Mouse (Mus musculus) C2C12 (cell line): Measurements from ENCODE around the gene Pex6. TPM values are rescaled to one million over a fixed set of nuclear protein-coding genes. Genes with fewer than 3 reads are reported as not detected.
A peak's percentile ranks its signal among the peaks of the same experiment; 100 is the strongest.

ENCODE experiments used
- H3K27me3 ChIP-seq: one replicate; pipeline ENCODE4 v1.6.1; 2011; ENCODE audit not compliant: control insufficient read depth, insufficient read depth, insufficient read length
- H3K36me3 ChIP-seq: one replicate; pipeline ENCODE4 v1.6.1; 2011; ENCODE audit not compliant: control insufficient read depth, insufficient read depth
- H3K4me3 ChIP-seq: one replicate; pipeline ENCODE4 v1.5.1; 2011; ENCODE audit warnings: mild to moderate bottlenecking, control low read depth; ENCODE audit not compliant: poor library complexity, insufficient read depth, severe bottlenecking
- H3K79me2 ChIP-seq: one replicate; pipeline ENCODE4 v1.6.1; 2011; ENCODE audit not compliant: control insufficient read depth, insufficient read depth
- H3K79me3 ChIP-seq: one replicate; pipeline ENCODE4 v1.6.1; 2011; ENCODE audit warnings: low read depth, control low read depth
- H3ac ChIP-seq: one replicate; pipeline ENCODE3; 2011; ENCODE audit warnings: low read depth; ENCODE audit not compliant: control insufficient read depth, insufficient read length
- CEBPB ChIP-seq: IDR thresholded peaks from one replicate; pipeline ENCODE4 v1.6.1; 2011; ENCODE audit warnings: low read depth, mild to moderate bottlenecking, control low read depth, moderate library complexity
- CTCF ChIP-seq: IDR thresholded peaks from one replicate; pipeline ENCODE4 v1.5.1; 2011; ENCODE audit not compliant: control insufficient read depth, insufficient read depth, insufficient read length
- FOSL1 ChIP-seq: IDR thresholded peaks from one replicate; pipeline ENCODE4 v1.8.0; 2011; ENCODE audit warnings: mild to moderate bottlenecking, low read length; ENCODE audit not compliant: poor library complexity, insufficient read depth, severe bottlenecking
- MAX ChIP-seq: IDR thresholded peaks from one replicate; pipeline ENCODE4 v1.6.1; 2011; ENCODE audit warnings: mild to moderate bottlenecking, control low read depth
- MYOD1 ChIP-seq: IDR thresholded peaks from one replicate; pipeline ENCODE4 v1.6.1; 2011; ENCODE audit warnings: low read depth; ENCODE audit not compliant: control insufficient read depth, insufficient read length
- MYOG ChIP-seq: IDR thresholded peaks from one replicate; pipeline ENCODE4 v1.6.1; 2011; ENCODE audit not compliant: control insufficient read depth, insufficient read length; ENCODE audit errors: extremely low read depth
- USF1 ChIP-seq: IDR thresholded peaks from one replicate; pipeline ENCODE4 v1.6.1; 2011; ENCODE audit warnings: low read depth, mild to moderate bottlenecking, control low read depth, moderate library complexity
- polyA plus RNA-seq: library from polyadenylated mRNA; unstranded; fragments of >200 nt; fragmentation: generic; extraction: Trizol; gene quantifications from one replicate; pipeline ENCODE4 v1.2.1, GENCODE M21; 2012; ENCODE audit warnings: missing spikeins

Pex6 gene
- polyA plus RNA-seq, 1 experiment, result 24.7 TPM

DNA sequence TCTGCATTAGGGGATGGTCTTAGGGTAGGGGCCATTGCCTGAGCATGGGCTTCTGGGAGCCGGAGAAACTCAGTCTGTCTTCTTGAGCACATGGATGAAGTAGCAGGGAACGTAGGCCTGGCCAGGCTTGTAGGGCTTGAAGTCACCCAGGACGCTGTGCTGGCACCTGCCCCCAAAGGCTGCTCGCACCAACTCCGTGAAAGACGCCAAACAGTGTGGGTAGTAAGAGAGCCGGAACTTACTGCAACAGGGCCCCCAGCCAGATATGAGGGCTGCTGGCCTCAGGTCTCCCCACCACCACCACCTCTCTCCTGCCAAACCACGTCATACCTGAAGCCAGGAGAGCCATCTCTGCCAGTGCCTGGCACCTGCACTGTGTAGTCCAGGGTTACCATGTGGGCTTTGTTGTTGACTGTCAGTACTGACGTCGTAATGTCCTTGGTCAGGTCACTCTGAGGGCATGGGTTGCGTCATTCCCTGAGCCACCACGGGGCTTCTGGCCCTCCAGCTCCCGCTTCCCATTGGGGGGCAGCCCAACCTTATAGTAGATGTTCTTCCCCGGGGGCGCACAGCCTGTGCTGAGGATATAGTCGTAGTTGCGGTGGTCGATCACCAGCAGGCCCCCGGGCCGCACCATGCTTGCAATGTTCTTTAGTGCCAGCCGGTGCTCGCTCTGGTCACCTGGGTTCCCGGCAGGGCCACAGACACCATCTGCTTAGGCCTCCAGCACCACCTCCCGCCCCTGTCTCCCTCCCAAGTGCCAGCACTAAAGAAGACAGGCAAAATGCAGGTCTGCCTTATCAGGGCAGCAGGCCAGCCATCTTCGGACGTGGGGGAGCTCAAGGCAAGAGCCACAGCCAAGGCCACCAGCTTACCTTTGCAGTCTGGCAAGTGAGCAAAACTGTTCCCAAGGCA is 14.7 kb downstream of the Pex6 start:
- H3K36me3 ChIP-seq, result no peaks in the 10 kb centered on the region
- H3K79me2 ChIP-seq, result no peaks in the 10 kb centered on the region
- no peak overlapping the region for H3ac ChIP-seq
- no peaks in the 10 kb centered on the region for H3K79me3 ChIP-seq
- no peaks in the 10 kb centered on the region for H3K27me3 ChIP-seq
- TF ChIP-seq CEBPB (peak; percentile 10), MYOG (no peak)
- H3K4me3 ChIP-seq, result no peak overlapping the region

DNA sequence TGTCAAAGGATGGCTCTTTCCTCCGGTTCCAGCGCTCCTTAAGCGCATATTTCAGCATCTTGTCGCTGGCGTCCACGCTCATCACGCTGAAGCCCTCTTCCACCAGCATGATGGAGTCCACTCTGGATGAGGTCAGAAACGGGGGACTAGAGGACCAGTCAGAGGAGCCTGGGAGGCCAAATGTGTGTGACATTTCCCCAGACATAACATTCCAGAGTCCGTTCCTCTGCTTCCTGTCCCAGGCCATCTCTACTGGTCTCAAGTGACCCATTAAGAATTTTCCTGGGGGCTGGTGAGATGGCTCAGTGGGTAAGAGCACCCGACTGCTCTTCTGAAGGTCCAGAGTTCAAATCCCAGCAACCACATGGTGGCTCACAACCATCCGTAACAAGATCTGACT is 16.0 kb downstream of the Pex6 start:
- Histone ChIP-seq H3K27me3 (no peaks in the 10 kb centered on the region), H3K36me3 (no peaks in the 10 kb centered on the region), H3K4me3 (no peak overlapping the region), H3K79me3 (no peaks in the 10 kb centered on the region), H3K79me2 (no peaks in the 10 kb centered on the region), H3ac (no peak overlapping the region)
- TF ChIP-seq MYOD1 (no peak), MYOG (no peak), MAX (no peak), CTCF (no peak), FOSL1 (no peak), CEBPB (no peak)

DNA sequence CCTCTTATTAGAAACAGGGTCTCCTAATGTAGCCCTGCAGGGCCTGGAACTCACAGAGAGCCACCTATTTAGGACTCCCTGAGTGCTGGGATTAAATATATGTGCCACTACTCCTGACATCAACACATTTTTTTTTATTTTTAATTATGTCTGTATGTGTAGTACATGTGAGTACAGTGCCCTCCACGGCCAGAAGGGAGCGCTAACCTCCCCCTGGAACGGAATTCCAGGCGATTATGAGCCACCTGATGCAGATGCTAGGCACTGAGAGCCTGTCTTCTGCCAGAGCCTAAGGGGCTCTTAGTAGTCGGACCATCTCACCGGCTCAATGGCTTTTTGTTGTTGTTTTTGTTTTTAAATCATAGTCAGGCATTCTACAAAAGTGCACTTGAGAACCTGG is 16.8 kb downstream of the Pex6 start:
- Histone ChIP-seq H3K4me3 (no peak overlapping the region), H3K36me3 (no peaks in the 10 kb centered on the region), H3ac (no peak overlapping the region), H3K27me3 (no peaks in the 10 kb centered on the region), H3K79me3 (no peaks in the 10 kb centered on the region), H3K79me2 (no peaks in the 10 kb centered on the region)
- TF ChIP-seq FOSL1, result no peak

DNA sequence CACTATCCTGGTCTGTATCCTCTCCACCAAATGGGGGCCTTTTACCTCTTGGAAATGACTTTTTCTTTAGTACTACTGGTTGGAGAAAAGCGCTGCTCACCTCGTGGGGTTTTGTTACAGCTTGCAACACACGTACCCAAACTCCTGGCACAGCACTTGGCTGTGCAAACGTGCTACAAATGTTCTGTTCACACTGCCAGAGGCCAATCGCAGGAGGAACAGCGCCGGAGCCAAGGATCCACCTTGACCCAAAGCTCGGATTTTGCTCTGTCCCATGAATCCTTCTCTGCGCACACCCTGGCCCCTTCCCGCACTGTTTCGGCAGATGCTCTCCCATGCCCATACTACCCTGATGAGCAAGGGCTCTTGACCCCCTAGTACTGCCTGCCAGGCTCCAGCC is 17.2 kb downstream of the Pex6 start:
- H3K36me3 ChIP-seq, result no peaks in the 10 kb centered on the region
- no peak overlapping the region for H3ac ChIP-seq
- H3K79me2 ChIP-seq, result no peaks in the 10 kb centered on the region
- H3K4me3 ChIP-seq, result no peak overlapping the region
- H3K79me3 ChIP-seq, result no peaks in the 10 kb centered on the region
- H3K27me3 ChIP-seq, result no peaks in the 10 kb centered on the region
- TF ChIP-seq MYOG (no peak), MYOD1 (no peak), CTCF (no peak), MAX (no peak), CEBPB (no peak), USF1 (no peak), FOSL1 (no peak)

DNA sequence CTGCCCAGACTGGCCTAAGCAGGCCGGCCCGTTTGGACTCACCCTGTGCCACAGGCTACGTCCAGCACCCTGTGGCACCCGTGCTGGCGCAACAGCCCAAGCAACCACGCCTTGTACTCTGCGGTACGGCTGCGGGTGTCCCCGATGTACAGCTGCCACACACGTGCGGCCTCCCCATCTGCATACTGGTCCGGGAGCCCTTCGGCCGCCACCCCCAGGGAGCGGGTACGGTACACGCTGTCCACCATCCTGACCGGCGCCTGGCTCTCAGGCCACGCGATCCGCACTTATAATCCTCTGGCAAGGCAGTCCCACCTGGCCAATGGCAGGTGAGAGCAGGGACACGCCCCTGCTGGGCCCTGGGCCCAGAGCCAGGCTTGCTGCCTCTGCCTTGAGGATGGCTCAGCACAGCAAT is 17.6 kb downstream of the Pex6 start, which contains the start of gene Gnmt:
TSS of gene Gnmt (minus strand) at position 265 of the 415 bp plus-strand sequence.
- Histone ChIP-seq H3K79me2 (no peaks in the 10 kb centered on the region), H3K79me3 (no peaks in the 10 kb centered on the region), H3K27me3 (no peaks in the 10 kb centered on the region), H3K4me3 (no peak within 1 kb of the TSS), H3ac (no peak within 1 kb of the TSS), H3K36me3 (no peaks in the 10 kb centered on the region)
- TF ChIP-seq USF1 (no peak), MYOG (no peak), FOSL1 (no peak), MAX (no peak)

DNA sequence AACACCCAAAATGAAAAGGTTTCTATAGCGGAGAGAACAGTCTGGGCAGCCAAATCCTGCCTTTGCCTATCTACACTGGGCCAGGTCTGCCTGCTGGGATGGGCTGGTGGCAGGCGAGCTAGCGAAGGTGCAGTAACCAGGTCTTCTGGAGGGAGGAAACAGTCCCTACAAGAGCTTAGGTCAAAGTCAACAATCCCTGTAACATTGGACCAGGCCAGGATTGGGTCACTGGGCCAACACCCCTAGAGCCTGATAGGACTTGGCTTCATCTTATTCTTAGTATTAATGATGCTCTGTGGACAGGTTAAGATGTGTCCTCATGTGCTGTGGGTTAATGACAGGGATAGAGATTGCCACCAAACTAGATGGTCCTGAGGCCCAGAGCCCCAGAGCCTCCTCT is 22.8 kb downstream of the Pex6 start:
- Histone ChIP-seq H3K4me3 (no peak overlapping the region), H3K79me2 (no peaks in the 10 kb centered on the region), H3K36me3 (peaks cover 8% of the 10 kb centered on the region), H3K27me3 (no peaks in the 10 kb centered on the region), H3K79me3 (no peaks in the 10 kb centered on the region), H3ac (no peak overlapping the region)
- TF ChIP-seq MAX (no peak), USF1 (no peak), MYOD1 (no peak), CTCF (no peak), MYOG (no peak), FOSL1 (no peak), CEBPB (no peak)
